Mouse (Mus musculus) megakaryocyte, embryonic 14.5 days (primary cell): ENCODE measurements around the gene Igf2bp3.

Experiments used
- FLI1 ChIP-seq: IDR thresholded peaks from 2 replicates; pipeline ENCODE4 v1.6.1; 2012; ENCODE audit warnings: low read length, inconsistent platforms, mixed read lengths
- GATA1 ChIP-seq: IDR thresholded peaks from 3 replicates; pipeline ENCODE4 v1.6.1; 2012; ENCODE audit warnings: mixed read lengths, low read length, inconsistent platforms, borderline replicate concordance

DNA sequence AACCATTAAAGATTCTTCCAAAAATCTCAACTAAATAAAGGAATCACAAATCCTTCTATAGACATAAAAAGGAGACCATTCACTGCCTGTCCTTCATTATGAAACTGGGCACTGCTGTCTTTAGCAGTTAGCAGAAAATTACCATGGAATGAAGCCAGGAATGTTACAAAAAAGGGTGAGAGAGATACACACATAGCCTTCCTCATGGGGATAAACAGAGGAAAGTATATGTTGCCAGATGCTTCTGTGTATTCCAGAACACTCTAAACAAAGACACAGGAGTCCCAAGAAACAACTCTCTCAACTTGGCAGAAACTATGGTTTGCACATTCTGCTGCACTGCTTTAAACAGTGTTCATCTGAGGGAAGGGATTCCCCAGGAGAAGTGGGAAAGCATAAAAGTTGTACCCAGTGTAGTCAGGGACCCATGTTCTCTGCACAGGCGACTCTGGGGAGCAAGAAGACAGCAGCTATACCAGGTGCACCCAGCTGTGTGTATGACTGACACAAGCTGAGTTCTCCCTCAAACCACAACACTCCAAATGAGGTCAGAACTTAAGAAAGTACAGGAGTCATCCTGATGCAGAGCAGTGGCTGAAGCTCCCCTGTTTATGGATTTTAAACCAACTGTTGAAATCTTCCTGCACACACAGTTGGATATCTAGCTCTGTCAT is 95.2 kb downstream of the Igf2bp3 start:
- TF ChIP-seq GATA1 (no peak), FLI1 (no peak)
